Comparison of ENCODE assay signal across 17 mouse cellular contexts in genomic region chr17:50729031-50729430, GRCm38 (mm10).
"Had no signal": no experiment of that assay in that cellular context is flagged by ENCODE, and none has a peak within 500 bp of the region (broad histone marks: within the 10 kb centered on the region; RNA-seq: fewer than 3 reads in every experiment).

No protein-coding gene starts in this region.

- H3K9ac ChIP-seq: limb, embryonic 12.5 days; liver, embryonic 15.5 days; midbrain, embryonic 15.5 days; neural tube, embryonic 13.5 days had no signal

- H3K4me1 ChIP-seq: limb, embryonic 12.5 days; liver, embryonic 15.5 days; midbrain, embryonic 10.5 days; midbrain, embryonic 15.5 days; neural tube, embryonic 13.5 days had no signal

- DNase-seq: kidney, adult 8-10 months; kidney, postnatal 36 days; layer of hippocampus, adult 9-11 months; layer of hippocampus, postnatal 36 days; lung, adult 2 months; retina, postnatal 1 day; right cerebral cortex, postnatal 4 days; spleen, adult 18-20 months; thymus, adult 18-20 months; thymus, postnatal 14 days had no signal

- ATAC-seq: lung, postnatal 0 days; midbrain, embryonic 15.5 days had no signal

- H3K4me3 ChIP-seq: limb, embryonic 12.5 days; liver, embryonic 15.5 days; midbrain, embryonic 10.5 days; midbrain, embryonic 15.5 days; neural tube, embryonic 13.5 days had no signal

- H3K36me3 ChIP-seq: limb, embryonic 12.5 days; liver, embryonic 15.5 days; midbrain, embryonic 10.5 days; midbrain, embryonic 15.5 days; neural tube, embryonic 13.5 days had no signal

- H3K4me2 ChIP-seq: limb, embryonic 12.5 days; liver, embryonic 15.5 days; midbrain, embryonic 15.5 days; neural tube, embryonic 13.5 days had no signal

- H3K27ac ChIP-seq: kidney, postnatal 0 days; limb, embryonic 12.5 days; liver, embryonic 15.5 days; midbrain, embryonic 10.5 days; midbrain, embryonic 15.5 days; neural tube, embryonic 13.5 days had no signal

- H3K27me3 ChIP-seq: limb, embryonic 12.5 days; liver, embryonic 15.5 days; midbrain, embryonic 15.5 days; neural tube, embryonic 13.5 days had no signal

- H3K9me3 ChIP-seq: limb, embryonic 12.5 days; liver, embryonic 15.5 days; midbrain, embryonic 10.5 days; midbrain, embryonic 15.5 days; neural tube, embryonic 13.5 days had no signal
